Mouse (Mus musculus) liver, postnatal 0 days (tissue): Measurements from ENCODE around the gene Chst11.

Experiments used
- CTCF ChIP-seq: sonication (generic); IDR thresholded peaks from 2 replicates; pipeline ENCODE4 v1.5.1; 2016; ENCODE audit warnings: antibody characterized with exemption, low read depth
- EP300 ChIP-seq: IDR thresholded peaks from 2 replicates; pipeline ENCODE4 v1.6.1; 2016; ENCODE audit warnings: antibody characterized with exemption, low read depth, mild to moderate bottlenecking

- TF ChIP-seq CTCF = no peak
- no peak for TF ChIP-seq EP300
These were observed 166.8 kb downstream of the Chst11 start for GRCm38 (mm10) chr10:83151896-83152685.
